Mouse (Mus musculus) macrophage (primary cell): Measurements from ENCODE around the gene Zfp365. TPM values are rescaled to one million over a fixed set of nuclear protein-coding genes. Genes with fewer than 3 reads are reported as not detected.

Source experiments
- H3K27ac ChIP-seq: fragments of 350-480 bp; formaldehyde crosslinking; 2 replicates; pipeline ENCODE4 v1.9.0; 2021
- H3K36me3 ChIP-seq: fragments of 350-480 bp; formaldehyde crosslinking; 2 replicates; pipeline ENCODE4 v1.9.0; 2021; ENCODE audit errors: inconsistent target
- H3K4me3 ChIP-seq: fragments of 350-480 bp; formaldehyde crosslinking; 2 replicates; pipeline ENCODE4 v1.9.0; 2021; ENCODE audit errors: inconsistent target
- H3K79me2 ChIP-seq: fragments of 350-480 bp; formaldehyde crosslinking; 2 replicates; pipeline ENCODE4 v1.9.0; 2021; ENCODE audit errors: inconsistent target
- WGBS: methylation state at CpG from one replicate; pipeline ENCODE4 v1.1.7; 2026; ENCODE audit warnings: inconsistent platforms; ENCODE audit not compliant: missing documents; 5-methylcytosine and 5-hydroxymethylcytosine counted together
- polyA plus RNA-seq: library from polyadenylated mRNA; stranded (reverse); fragments of 250-400 nt; gene quantifications from 3 replicates; pipeline ENCODE4 v1.2.4, GENCODE M21; 2018; ENCODE audit warnings: inconsistent platforms

Gene Zfp365
- polyA plus RNA-seq, 1 experiment from 2014 or later: 0.06 TPM

DNA sequence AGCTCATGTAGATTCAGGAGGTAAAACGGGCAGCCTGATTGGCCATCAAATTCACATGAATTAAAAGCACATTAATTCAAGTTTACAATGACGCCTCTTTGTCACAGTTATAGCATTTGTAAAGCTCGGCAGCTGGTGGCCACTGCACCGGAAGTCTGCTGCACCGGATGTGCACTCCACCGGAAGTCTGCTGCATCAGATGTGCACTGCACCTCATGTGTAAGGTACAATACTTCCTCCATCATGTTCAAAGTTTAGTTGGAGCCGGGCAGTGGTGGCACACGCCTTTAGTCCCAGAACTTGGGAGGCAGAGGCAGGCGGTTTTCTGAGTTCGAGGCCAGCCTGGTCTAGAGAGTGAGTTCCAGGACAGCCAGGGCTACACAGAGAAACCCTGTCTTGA, 70.9 kb downstream of the Zfp365 start:
- 70% methylated on average over 10 of the region's 10 CpGs for WGBS

DNA sequence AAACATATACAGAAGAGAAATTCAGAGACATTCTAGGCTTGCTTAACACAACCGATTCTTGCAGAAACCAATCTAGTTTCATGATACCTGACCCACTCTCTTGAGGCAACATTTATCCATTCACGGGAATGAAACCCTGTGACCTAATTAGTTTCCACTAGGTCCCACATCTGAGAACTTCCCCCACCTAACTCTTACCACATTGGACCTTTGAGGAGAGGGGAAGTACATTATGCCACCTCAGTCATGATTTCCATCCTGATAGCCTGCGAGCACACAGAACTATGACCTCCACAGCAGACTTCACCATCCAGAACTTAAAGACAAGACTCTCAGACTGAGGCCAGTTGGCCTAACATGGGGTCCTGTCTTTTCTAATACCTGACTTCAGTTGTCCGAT, 71.7 kb downstream of the Zfp365 start:
- 61% methylated on average over 4 of the region's 4 CpGs for WGBS
- no peak overlapping the region for H3K27ac ChIP-seq
- H3K36me3 ChIP-seq: no peaks in the 10 kb centered on the region

More for the DNA sequence above, 70.9 kb downstream of the Zfp365 start:
- Histone ChIP-seq H3K36me3 (no peaks in the 10 kb centered on the region), H3K27ac (no peak overlapping the region), H3K4me3 (no peak overlapping the region), H3K79me2 (no peaks in the 10 kb centered on the region)

DNA sequence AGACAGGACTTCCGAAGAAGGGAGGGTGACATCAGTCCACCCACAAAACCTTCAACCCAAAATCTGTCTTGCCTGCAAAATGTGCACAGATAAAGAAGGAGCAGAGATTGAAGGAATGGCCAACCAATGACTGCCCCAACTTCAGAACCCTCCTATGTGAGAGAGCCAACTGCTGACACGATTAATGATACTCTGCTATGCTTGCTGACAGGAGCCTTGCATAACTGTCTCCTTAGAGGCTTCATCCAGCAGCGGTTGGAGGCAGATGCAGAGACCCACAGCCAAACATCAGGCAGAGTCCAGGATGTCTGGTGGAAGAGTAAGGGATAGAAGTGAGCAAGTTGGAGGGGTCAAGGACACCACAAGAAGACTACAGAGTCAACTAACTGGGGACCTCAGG, 73.3 kb downstream of the Zfp365 start:
- Histone ChIP-seq H3K36me3 (no peaks in the 10 kb centered on the region), H3K79me2 (no peaks in the 10 kb centered on the region), H3K4me3 (no peak overlapping the region), H3K27ac (no peak overlapping the region)
- WGBS: 94% methylated on average over 3 of the region's 3 CpGs

More for the DNA sequence above, 71.7 kb downstream of the Zfp365 start:
- no peak overlapping the region for H3K4me3 ChIP-seq
- no peaks in the 10 kb centered on the region for H3K79me2 ChIP-seq

DNA sequence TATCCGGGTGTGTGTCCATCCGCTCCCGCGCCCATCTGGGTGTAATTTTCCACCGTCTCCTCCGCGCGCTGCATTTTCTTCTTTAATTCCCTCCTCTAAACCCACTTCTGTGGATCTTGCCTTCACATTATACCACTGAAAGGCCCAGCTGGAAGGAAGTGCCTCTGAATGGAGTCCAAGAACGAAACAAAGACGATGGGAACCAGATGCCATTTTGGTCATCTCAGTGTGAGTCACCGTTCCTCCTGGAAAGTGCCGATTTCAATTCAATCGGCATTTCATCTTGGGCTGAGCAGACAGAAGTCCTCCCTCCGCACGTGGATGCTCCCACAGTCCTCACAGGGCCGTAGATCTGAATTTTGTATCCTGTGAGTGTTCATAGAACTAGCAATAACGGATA, 76.0 kb downstream of the Zfp365 start:
- Histone ChIP-seq H3K4me3 (no peak overlapping the region), H3K79me2 (no peaks in the 10 kb centered on the region), H3K36me3 (no peaks in the 10 kb centered on the region), H3K27ac (no peak overlapping the region)
- 91% methylated on average over 17 of the region's 17 CpGs for WGBS

Other genes with a start within 250 kb of the Zfp365 start
- 0.13 to 0.22 TPM (median 0.14 TPM) in 3 replicates for gene Rtkn2, start 66.9 kb upstream of the Zfp365 start, polyA plus RNA-seq